Mouse (Mus musculus) testis, adult 2 months (tissue): ENCODE data around the gene Ttn.

Experiments
- CTCF ChIP-seq: fragments of 200-500 bp; IDR thresholded peaks from 2 replicates; pipeline ENCODE4 v1.5.1; 2012; ENCODE audit warnings: low read depth, mild to moderate bottlenecking, inconsistent platforms, low read length, moderate library complexity; ENCODE audit not compliant: control insufficient read depth, insufficient read depth, insufficient replicate concordance
- POLR2A ChIP-seq: fragments of 200-500 bp; IDR thresholded peaks from 2 replicates; pipeline ENCODE4 v1.6.1; 2012; ENCODE audit warnings: low read depth, mild to moderate bottlenecking, inconsistent platforms, low read length, moderate library complexity; ENCODE audit not compliant: control insufficient read depth

DNA sequence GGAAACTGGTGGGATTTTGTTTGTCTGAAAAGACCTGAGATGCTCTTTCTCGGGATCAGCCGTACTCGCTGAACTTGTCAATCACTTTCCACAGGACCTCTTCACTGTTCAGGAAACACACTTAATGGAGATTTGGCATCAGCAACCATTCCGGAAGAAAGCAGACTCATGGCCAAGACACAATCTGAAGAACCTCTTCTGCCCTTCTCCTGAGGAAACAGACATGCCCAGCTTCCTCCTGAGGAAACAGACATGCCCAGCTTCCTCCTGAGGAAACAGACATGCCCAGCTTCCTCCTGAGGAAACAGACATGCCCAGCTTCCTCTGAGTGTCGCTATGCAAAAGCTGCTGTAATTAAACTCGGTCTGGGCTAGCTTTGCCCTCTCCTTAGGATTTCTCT is 287.1 kb downstream of the Ttn start:
- TF ChIP-seq POLR2A (no peak), CTCF (no peak)
